10 mouse cellular contexts compared by ENCODE assay signal in genomic region chr5:142445709-142446108, GRCm38 (mm10). TPM values are rescaled to one million over a fixed set of nuclear protein-coding genes. Genes with fewer than 3 reads are reported as not detected.
DNase-seq lines count a peak whose midpoint lies in the region; ATAC-seq lines count a peak whose summit lies in the region.
"Had no signal": no experiment of that assay in that cellular context is flagged by ENCODE, and none has a peak within 500 bp of the region (broad histone marks: within the 10 kb centered on the region; RNA-seq: fewer than 3 reads in every experiment).

No protein-coding gene starts in this region.

- 51% methylated on average over 8 of the region's 8 CpGs for WGBS in forebrain, embryonic 11.5 days
- 43% methylated on average over 8 of the region's 8 CpGs for WGBS in forebrain, embryonic 16.5 days
- WGBS in embryonic facial prominence, embryonic 13.5 days, result 40% methylated on average over 8 of the region's 8 CpGs
- WGBS in liver, embryonic 15.5 days (ENCODE audit: insufficient replicate concordance), result 46% methylated on average over 8 of the region's 8 CpGs

- no peaks in the 10 kb centered on the region for H3K9me3 ChIP-seq in forebrain, embryonic 11.5 days (ENCODE audit: control insufficient read depth, low read length)
- no peaks in the 10 kb centered on the region for H3K9me3 ChIP-seq in forebrain, embryonic 16.5 days (ENCODE audit: control insufficient read depth, low read length)
- H3K9me3 ChIP-seq in embryonic facial prominence, embryonic 13.5 days, result no peaks in the 10 kb centered on the region
- H3K9me3 ChIP-seq in liver, embryonic 15.5 days (replicated peaks), result no peaks in the 10 kb centered on the region
- H3K9me3 ChIP-seq: heart, embryonic 15.5 days had no signal

- H3K36me3 ChIP-seq in forebrain, embryonic 11.5 days (ENCODE audit: control insufficient read depth, insufficient read depth, low read length), result no peaks in the 10 kb centered on the region; the same call in 1 of the 2 replicates
- H3K36me3 ChIP-seq in forebrain, embryonic 16.5 days (ENCODE audit: control insufficient read depth, insufficient read depth), result peaks cover 6% of the 10 kb centered on the region; the same call in 1 of the 2 replicates
- H3K36me3 ChIP-seq in embryonic facial prominence, embryonic 13.5 days, result peaks cover 21% of the 10 kb centered on the region
- peaks cover 15% of the 10 kb centered on the region; the same call in 1 of the 2 replicates for H3K36me3 ChIP-seq in liver, embryonic 15.5 days (replicated peaks)

- DNase-seq in forebrain, embryonic 11.5 days (ENCODE audit: low spot score), result no peak
- DNase-seq in 416B (ENCODE audit: low read depth), result peak; percentile 55
- DNase-seq in right cerebral cortex, postnatal 25 days, result no peak
- no peak for DNase-seq in T-cell, adult 2 months (ENCODE audit: low spot score)
- no peak for DNase-seq in right cerebral cortex, postnatal 14 days
- DNase-seq: cerebellum, adult 9-10 months had no signal

- H3K4me1 ChIP-seq in forebrain, embryonic 11.5 days (replicated peaks; ENCODE audit: control insufficient read depth, insufficient read depth, low read length), result peaks cover 14% of the 10 kb centered on the region
- peaks cover 17% of the 10 kb centered on the region for H3K4me1 ChIP-seq in forebrain, embryonic 16.5 days (replicated peaks; ENCODE audit: control insufficient read depth, insufficient read depth, low read length)
- peaks cover 67% of the 10 kb centered on the region for H3K4me1 ChIP-seq in embryonic facial prominence, embryonic 13.5 days
- H3K4me1 ChIP-seq in liver, embryonic 15.5 days (replicated peaks), result peaks cover 74% of the 10 kb centered on the region

- no peak overlapping the region for H3K4me2 ChIP-seq in forebrain, embryonic 11.5 days (ENCODE audit: low read depth, low read length, severe bottlenecking)
- no peak overlapping the region for H3K4me2 ChIP-seq in forebrain, embryonic 16.5 days (ENCODE audit: low read length)
- no peak overlapping the region for H3K4me2 ChIP-seq in embryonic facial prominence, embryonic 13.5 days
- H3K4me2 ChIP-seq in liver, embryonic 15.5 days, result no peak overlapping the region
- H3K4me2 ChIP-seq: heart, embryonic 15.5 days had no signal

- H3K27me3 ChIP-seq in forebrain, embryonic 11.5 days (ENCODE audit: control insufficient read depth, insufficient read depth, low read length), result no peaks in the 10 kb centered on the region
- H3K27me3 ChIP-seq in forebrain, embryonic 16.5 days (replicated peaks; ENCODE audit: control insufficient read depth, insufficient read depth, low read length), result no peaks in the 10 kb centered on the region
- no peaks in the 10 kb centered on the region for H3K27me3 ChIP-seq in embryonic facial prominence, embryonic 13.5 days
- H3K27me3 ChIP-seq in liver, embryonic 15.5 days, result no peaks in the 10 kb centered on the region
- H3K27me3 ChIP-seq: heart, embryonic 15.5 days had no signal

- ATAC-seq in forebrain, embryonic 11.5 days (replicated peaks; ENCODE audit: low FRiP score), result no peak
- no peak for ATAC-seq in forebrain, embryonic 16.5 days
- no peak for ATAC-seq in embryonic facial prominence, embryonic 13.5 days (ENCODE audit: insufficient number of reproducible peaks, insufficient read depth, low FRiP score, low TSS enrichment, low read depth)
- no peak for ATAC-seq in liver, embryonic 15.5 days (ENCODE audit: insufficient read depth)

- H3K27ac ChIP-seq in forebrain, embryonic 11.5 days (ENCODE audit: low read depth, low read length), result no peak overlapping the region
- H3K27ac ChIP-seq in forebrain, embryonic 16.5 days (ENCODE audit: low read length), result no peak overlapping the region
- H3K27ac ChIP-seq in embryonic facial prominence, embryonic 13.5 days, result peak overlapping the region; percentile 45; the same call in 1 of the 2 replicates
- H3K27ac ChIP-seq in liver, embryonic 15.5 days (replicated peaks), result peak overlapping the region; percentile 76

- peak overlapping the region; percentile 24; the same call in 1 of the 2 replicates for H3K9ac ChIP-seq in forebrain, embryonic 11.5 days (ENCODE audit: low read length)
- no peak overlapping the region for H3K9ac ChIP-seq in forebrain, embryonic 16.5 days (replicated peaks; ENCODE audit: low read depth, low read length)
- H3K9ac ChIP-seq in embryonic facial prominence, embryonic 13.5 days, result no peak overlapping the region
- H3K9ac ChIP-seq in liver, embryonic 15.5 days, result 0 out of 2 replicates have a peak overlapping the region, but pooled peaks have one; percentile 35
- H3K9ac ChIP-seq: heart, embryonic 15.5 days had no signal

- no peak overlapping the region for H3K4me3 ChIP-seq in forebrain, embryonic 11.5 days (ENCODE audit: low read depth, low read length)
- no peak overlapping the region for H3K4me3 ChIP-seq in forebrain, embryonic 16.5 days (replicated peaks; ENCODE audit: low read length)
- H3K4me3 ChIP-seq in embryonic facial prominence, embryonic 13.5 days, result no peak overlapping the region
- H3K4me3 ChIP-seq in liver, embryonic 15.5 days (replicated peaks), result no peak overlapping the region
- H3K4me3 ChIP-seq: heart, embryonic 15.5 days had no signal

RNA-seq across cellular contexts. Expression of gene Ap5z1, which starts 18.0 kb away (rescaled TPM):
- 12.8 and 13.1 TPM in 2 replicates for polyA plus RNA-seq in forebrain, embryonic 11.5 days (2014; fragmentation: Nextera tagmentation; extraction: Ambion mirVana)
- 14.8 and 16.9 TPM in 2 replicates for polyA plus RNA-seq in forebrain, embryonic 16.5 days (2015; fragmentation: Nextera tagmentation; extraction: Ambion mirVana)
- 8.9 and 9.7 TPM in 2 replicates for polyA plus RNA-seq in embryonic facial prominence, embryonic 13.5 days (2015; fragmentation: Nextera tagmentation; extraction: Ambion mirVana)
- 4.2 and 5.6 TPM in 2 replicates for polyA plus RNA-seq in liver, embryonic 15.5 days (2015; fragmentation: Nextera tagmentation; extraction: Ambion mirVana)

RNA-seq across cellular contexts. Expression of gene Foxk1, which starts 44.4 kb away (rescaled TPM):
- 5.0 and 6.1 TPM in 2 replicates for polyA plus RNA-seq in forebrain, embryonic 11.5 days (2014; fragmentation: Nextera tagmentation; extraction: Ambion mirVana)
- 4.1 and 4.6 TPM in 2 replicates for polyA plus RNA-seq in forebrain, embryonic 16.5 days (2015; fragmentation: Nextera tagmentation; extraction: Ambion mirVana)
- polyA plus RNA-seq in embryonic facial prominence, embryonic 13.5 days (2015; fragmentation: Nextera tagmentation; extraction: Ambion mirVana), result 5.0 and 6.3 TPM in 2 replicates
- 2.0 and 2.1 TPM in 2 replicates for polyA plus RNA-seq in liver, embryonic 15.5 days (2015; fragmentation: Nextera tagmentation; extraction: Ambion mirVana)

Comparison
In these comparisons a context has a peak if more than half of its experiments do, and no peak if none do; other contexts are left out.
1. H3K9ac ChIP-seq: peak in forebrain, embryonic 11.5 days (single experiment) and liver, embryonic 15.5 days (single experiment); none in forebrain, embryonic 16.5 days (single experiment) and embryonic facial prominence, embryonic 13.5 days (single experiment).
2. H3K27ac ChIP-seq: peak in embryonic facial prominence, embryonic 13.5 days (single experiment) and liver, embryonic 15.5 days (single experiment); none in forebrain, embryonic 11.5 days (single experiment) and forebrain, embryonic 16.5 days (single experiment).